Mouse (Mus musculus) lung, adult 18-20 months (tissue): ENCODE measurements at regions not wholly inside any gene's neighbourhood (a gene's known extent, or its start where the extent isn't known, plus 50 kb on each side); places are given as distances from the start of the nearest gene placed in this dataset.
A peak's percentile ranks its signal among the peaks of the same experiment; 100 is the strongest.

Experiments used
- DNase-seq, 2 experiments: peaks; one replicate each; pipeline ENCODE4 v3.0.0; 2022; ENCODE audit warnings: mixed read lengths in 2 of 2

GRCm38 (mm10) chr16:14800209-14800608 lies 106.2 kb upstream of the Efcab1 start:
- no peak for DNase-seq

GRCm38 (mm10) chr16:14827008-14827407 lies 79.4 kb upstream of the Efcab1 start:
- DNase-seq, result peak in 1 of 2 experiments; percentile 10

DNA sequence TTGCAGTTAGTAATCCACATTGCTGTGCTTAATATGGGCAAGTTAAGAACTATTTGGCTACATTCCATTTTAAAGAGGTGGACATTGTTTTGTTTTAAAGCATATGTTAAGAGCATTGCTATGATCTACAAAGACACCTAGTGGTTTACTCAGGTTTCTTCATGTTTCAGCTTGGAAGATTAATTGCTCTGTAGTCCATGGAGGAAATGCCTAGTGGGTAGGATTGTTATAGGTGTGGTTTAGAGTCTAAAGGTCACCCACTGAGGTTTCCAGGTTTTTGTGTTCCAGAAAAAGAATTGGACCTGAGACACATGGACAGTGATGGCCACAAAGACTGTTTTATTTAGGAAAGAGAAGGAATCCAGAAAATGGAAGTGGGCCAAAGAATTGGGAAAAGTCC lies 65.6 kb upstream of the Efcab1 start:
- DNase-seq, result no peak
